Mouse (Mus musculus): ENCODE measurements at regions not wholly inside any gene's neighbourhood (a gene's known extent, or its start where the extent isn't known, plus 50 kb on each side); places are given as distances from the start of the nearest gene placed in this dataset.

GRCm38 (mm10) chr3:40142229-40142628 lies 388.9 kb upstream of the Intu start:
- 88% methylated on average over 5 of the region's 5 CpGs for WGBS
- H3K4me1 ChIP-seq (ENCODE audit: control insufficient read depth, insufficient read depth, low read length), result no peaks in the 10 kb centered on the region
- no peak overlapping the region for H3K9ac ChIP-seq (ENCODE audit: low read depth, low read length)
- TF ChIP-seq POLR2A (IDR thresholded peaks at IDR 0.05; ENCODE audit: extremely low read depth, insufficient read depth, low read length), result no peak
- no peak for TF ChIP-seq CTCF (IDR thresholded peaks at IDR 0.05; ENCODE audit: low read depth, low read length)
- no peak for DNase-seq (ENCODE audit: extremely low read depth, low read depth, low spot score)
- H3K36me3 ChIP-seq (ENCODE audit: control insufficient read depth, insufficient read depth, low read length), result no peaks in the 10 kb centered on the region
- no peaks in the 10 kb centered on the region for H3K79me2 ChIP-seq (ENCODE audit: control insufficient read depth, insufficient read depth, low read length)
- no peak overlapping the region for H3K4me3 ChIP-seq (ENCODE audit: insufficient read depth, low read depth, low read length)
- no peak overlapping the region for H3K27ac ChIP-seq (replicated peaks; ENCODE audit: insufficient read depth, low read depth, low read length)
- H3K27me3 ChIP-seq (ENCODE audit: control insufficient read depth, insufficient read depth, low read length), result no peaks in the 10 kb centered on the region

GRCm38 (mm10) chr3:40158631-40159030 lies 372.5 kb upstream of the Intu start:
- Histone ChIP-seq H3K27me3 (ENCODE audit: control insufficient read depth, insufficient read depth, low read length) (no peaks in the 10 kb centered on the region), H3K27ac (replicated peaks; ENCODE audit: insufficient read depth, low read depth, low read length) (no peak overlapping the region), H3K4me3 (ENCODE audit: insufficient read depth, low read depth, low read length) (no peak overlapping the region), H3K4me1 (ENCODE audit: control insufficient read depth, insufficient read depth, low read length) (no peaks in the 10 kb centered on the region), H3K79me2 (ENCODE audit: control insufficient read depth, insufficient read depth, low read length) (no peaks in the 10 kb centered on the region), H3K9ac (ENCODE audit: low read depth, low read length) (no peak overlapping the region), H3K36me3 (ENCODE audit: control insufficient read depth, insufficient read depth, low read length) (no peaks in the 10 kb centered on the region)
- 89% methylated on average over 6 of the region's 6 CpGs for WGBS
- no peak for DNase-seq (ENCODE audit: extremely low read depth, low read depth, low spot score)
- no peak for TF ChIP-seq CTCF (IDR thresholded peaks at IDR 0.05; ENCODE audit: low read depth, low read length)
- TF ChIP-seq POLR2A (IDR thresholded peaks at IDR 0.05; ENCODE audit: extremely low read depth, insufficient read depth, low read length), result no peak

DNA sequence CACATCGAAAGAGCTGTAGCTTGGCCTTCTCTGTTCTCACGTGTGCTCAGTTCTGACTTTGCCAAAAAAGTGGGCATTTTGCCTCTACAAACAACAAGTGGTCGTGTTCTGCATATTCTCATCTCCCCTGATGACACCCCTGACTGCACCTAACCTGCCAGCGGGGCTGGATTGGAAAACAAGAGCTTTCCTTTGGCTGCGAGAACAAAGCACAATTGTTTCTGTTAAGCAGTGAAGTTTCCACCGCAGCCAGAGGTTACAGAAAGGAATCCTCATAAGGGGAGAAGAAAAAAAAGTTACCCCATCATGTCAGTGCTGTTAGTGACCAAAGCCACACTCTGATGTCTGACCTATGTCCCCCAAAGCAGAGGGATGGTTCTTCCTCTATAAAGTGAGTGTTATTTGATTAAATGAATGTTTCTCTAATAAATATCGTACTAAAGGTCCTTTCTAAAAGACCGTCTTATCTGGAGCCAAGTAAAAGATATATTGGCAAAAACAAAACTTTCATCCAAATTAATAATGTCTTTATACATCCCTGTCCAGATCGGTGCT lies 371.4 kb upstream of the Intu start:
- no peak for TF ChIP-seq CTCF (IDR thresholded peaks at IDR 0.05; ENCODE audit: low read depth, low read length)
- no peak for TF ChIP-seq POLR2A (IDR thresholded peaks at IDR 0.05; ENCODE audit: extremely low read depth, insufficient read depth, low read length)
- H3K36me3 ChIP-seq (ENCODE audit: control insufficient read depth, insufficient read depth, low read length), result no peaks in the 10 kb centered on the region
- H3K4me3 ChIP-seq (ENCODE audit: insufficient read depth, low read depth, low read length), result no peak overlapping the region
- no peak overlapping the region for H3K9ac ChIP-seq (ENCODE audit: low read depth, low read length)
- no peak overlapping the region for H3K27ac ChIP-seq (replicated peaks; ENCODE audit: insufficient read depth, low read depth, low read length)
- no peaks in the 10 kb centered on the region for H3K27me3 ChIP-seq (ENCODE audit: control insufficient read depth, insufficient read depth, low read length)
- WGBS, result 77% methylated on average over 9 of the region's 9 CpGs
- DNase-seq (ENCODE audit: extremely low read depth, low read depth, low spot score), result no peak
- no peaks in the 10 kb centered on the region for H3K4me1 ChIP-seq (ENCODE audit: control insufficient read depth, insufficient read depth, low read length)
- no peaks in the 10 kb centered on the region for H3K79me2 ChIP-seq (ENCODE audit: control insufficient read depth, insufficient read depth, low read length)

- no peak for TF ChIP-seq POLR2A (IDR thresholded peaks at IDR 0.05; ENCODE audit: extremely low read depth, insufficient read depth, low read length)
- no peak for TF ChIP-seq CTCF (IDR thresholded peaks at IDR 0.05; ENCODE audit: low read depth, low read length)
- Histone ChIP-seq H3K79me2 (ENCODE audit: control insufficient read depth, insufficient read depth, low read length) (no peaks in the 10 kb centered on the region), H3K9ac (ENCODE audit: low read depth, low read length) (no peak overlapping the region), H3K4me3 (ENCODE audit: insufficient read depth, low read depth, low read length) (no peak overlapping the region), H3K36me3 (ENCODE audit: control insufficient read depth, insufficient read depth, low read length) (no peaks in the 10 kb centered on the region), H3K27me3 (ENCODE audit: control insufficient read depth, insufficient read depth, low read length) (no peaks in the 10 kb centered on the region), H3K4me1 (ENCODE audit: control insufficient read depth, insufficient read depth, low read length) (no peaks in the 10 kb centered on the region), H3K27ac (replicated peaks; ENCODE audit: insufficient read depth, low read depth, low read length) (no peak overlapping the region)
- no peak for DNase-seq (ENCODE audit: extremely low read depth, low read depth, low spot score)
- WGBS, result 80% methylated on average over 1 of the region's 1 CpGs
These were observed 366.9 kb upstream of the Intu start for GRCm38 (mm10) chr3:40164181-40164580.

GRCm38 (mm10) chr3:40167970-40168626 lies 363.0 kb upstream of the Intu start:
- TF ChIP-seq POLR2A (IDR thresholded peaks at IDR 0.05; ENCODE audit: extremely low read depth, insufficient read depth, low read length) (no peak), CTCF (IDR thresholded peaks at IDR 0.05; ENCODE audit: low read depth, low read length) (no peak)
- no peaks in the 10 kb centered on the region for H3K36me3 ChIP-seq (ENCODE audit: control insufficient read depth, insufficient read depth, low read length)
- H3K27ac ChIP-seq (replicated peaks; ENCODE audit: insufficient read depth, low read depth, low read length), result no peak overlapping the region
- H3K9ac ChIP-seq (ENCODE audit: low read depth, low read length), result no peak overlapping the region
- H3K4me3 ChIP-seq (ENCODE audit: insufficient read depth, low read depth, low read length), result no peak overlapping the region
- H3K27me3 ChIP-seq (ENCODE audit: control insufficient read depth, insufficient read depth, low read length), result no peaks in the 10 kb centered on the region
- no peak for DNase-seq (ENCODE audit: extremely low read depth, low read depth, low spot score)
- H3K79me2 ChIP-seq (ENCODE audit: control insufficient read depth, insufficient read depth, low read length), result no peaks in the 10 kb centered on the region
- 86% methylated on average over 12 of the region's 12 CpGs for WGBS
- H3K4me1 ChIP-seq (ENCODE audit: control insufficient read depth, insufficient read depth, low read length), result no peaks in the 10 kb centered on the region

DNA sequence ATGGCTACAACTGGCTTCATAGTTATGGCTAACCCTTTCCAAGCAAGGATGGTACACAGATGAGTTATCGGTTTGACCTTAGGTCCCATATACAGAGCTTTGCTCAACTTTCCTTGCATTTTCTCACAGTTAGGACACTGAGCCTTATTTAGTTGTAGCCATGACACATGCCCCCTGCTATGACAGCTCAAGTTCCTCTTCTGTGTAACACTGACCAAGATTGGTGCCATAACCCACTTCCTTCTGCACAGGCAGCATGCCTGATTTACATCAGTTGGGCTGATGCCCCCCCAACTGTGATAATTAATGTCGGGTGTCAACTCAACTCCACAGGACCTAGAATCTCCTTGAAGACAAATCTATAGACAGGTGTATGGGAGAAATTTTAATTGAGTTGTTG lies 361.5 kb upstream of the Intu start:
- Histone ChIP-seq H3K79me2 (ENCODE audit: control insufficient read depth, insufficient read depth, low read length) (no peaks in the 10 kb centered on the region), H3K27ac (replicated peaks; ENCODE audit: insufficient read depth, low read depth, low read length) (no peak overlapping the region)
- WGBS, result 79% methylated on average over 2 of the region's 2 CpGs

More for the DNA sequence above, 361.5 kb upstream of the Intu start:
- Histone ChIP-seq H3K36me3 (ENCODE audit: control insufficient read depth, insufficient read depth, low read length) (no peaks in the 10 kb centered on the region), H3K27me3 (ENCODE audit: control insufficient read depth, insufficient read depth, low read length) (no peaks in the 10 kb centered on the region), H3K4me3 (ENCODE audit: insufficient read depth, low read depth, low read length) (no peak overlapping the region), H3K9ac (ENCODE audit: low read depth, low read length) (no peak overlapping the region), H3K4me1 (ENCODE audit: control insufficient read depth, insufficient read depth, low read length) (no peaks in the 10 kb centered on the region)
- DNase-seq (ENCODE audit: extremely low read depth, low read depth, low spot score), result no peak
- TF ChIP-seq POLR2A (IDR thresholded peaks at IDR 0.05; ENCODE audit: extremely low read depth, insufficient read depth, low read length) (no peak), CTCF (IDR thresholded peaks at IDR 0.05; ENCODE audit: low read depth, low read length) (no peak)

Measured in liver, adult 2 months (tissue).